Mouse (Mus musculus) liver, adult 2 months (tissue): Measurements from ENCODE around the gene Myrip. TPM values are rescaled to one million over a fixed set of nuclear protein-coding genes. Genes with fewer than 3 reads are reported as not detected.
"Not testable (repeated sequence)": the region's sequence is repeated elsewhere in the genome, so short reads cannot be mapped to it uniquely, and the experiment has no call there.

Source experiments
- DNase-seq: peaks from one replicate; pipeline ENCODE4 v3.0.0-alpha.2; 2011; ENCODE audit warnings: low read depth, low spot score; ENCODE audit errors: extremely low read depth
- H3K27ac ChIP-seq: fragments of 200-500 bp; replicated peaks from 2 replicates; pipeline ENCODE4 v1.5.1; 2012; ENCODE audit warnings: low read depth, mild to moderate bottlenecking, control low read depth, inconsistent platforms, low read length; ENCODE audit not compliant: insufficient read depth
- H3K27me3 ChIP-seq: fragments of 200-500 bp; 2 replicates; pipeline ENCODE4 v1.6.1; 2012; ENCODE audit warnings: mild to moderate bottlenecking, moderate library complexity, low read length, inconsistent platforms; ENCODE audit not compliant: control insufficient read depth, insufficient read depth
- H3K36me3 ChIP-seq: fragments of 200-500 bp; 2 replicates; pipeline ENCODE4 v1.6.1; 2012; ENCODE audit warnings: low read length, inconsistent platforms; ENCODE audit not compliant: control insufficient read depth, insufficient read depth
- H3K4me1 ChIP-seq: fragments of 200-500 bp; 2 replicates; pipeline ENCODE4 v1.6.1; 2011; ENCODE audit warnings: low read length; ENCODE audit not compliant: control insufficient read depth, insufficient read depth
- H3K4me3 ChIP-seq: fragments of 200-500 bp; 2 replicates; pipeline ENCODE4 v1.5.1; 2011; ENCODE audit warnings: low read depth, mild to moderate bottlenecking, control low read depth, low read length, moderate library complexity; ENCODE audit not compliant: insufficient read depth
- H3K79me2 ChIP-seq: fragments of 200-500 bp; 2 replicates; pipeline ENCODE4 v1.6.1; 2012; ENCODE audit warnings: inconsistent platforms, mild to moderate bottlenecking, low read length, moderate library complexity; ENCODE audit not compliant: control insufficient read depth, insufficient read depth
- H3K9ac ChIP-seq: fragments of 200-500 bp; 2 replicates; pipeline ENCODE4 v1.6.1; 2012; ENCODE audit warnings: low read depth, mild to moderate bottlenecking, control low read depth, inconsistent platforms, low read length
- CTCF ChIP-seq: fragments of 200-500 bp; IDR thresholded peaks from 2 replicates; pipeline ENCODE4 v1.5.1; 2011; ENCODE audit warnings: low read depth, low read length, control low read depth
- POLR2A ChIP-seq: fragments of 200-500 bp; IDR thresholded peaks from 2 replicates; pipeline ENCODE4 v1.6.1; 2011; ENCODE audit warnings: low read length, control low read depth; ENCODE audit not compliant: insufficient read depth; ENCODE audit errors: extremely low read depth
- WGBS: fragments of 180-500 bp; shearing (Covaris S2); methylation state at CpG from one replicate; pipeline ENCODE4 v1.1.7; 2018; 5-methylcytosine and 5-hydroxymethylcytosine counted together
- polyA plus RNA-seq: library from polyadenylated mRNA; depleted of rRNA; stranded (reverse); fragments of >200 nt; gene quantifications from 2 replicates; pipeline ENCODE4 v1.2.3, GENCODE M21; 2012; rRNA removed
- total RNA-seq: library from RNA; depleted of rRNA; stranded (reverse); fragments of >200 nt; gene quantifications from 2 replicates; pipeline ENCODE4 v1.2.3, GENCODE M21; 2014; rRNA removed

The Myrip gene
- total RNA-seq (0.13 and 0.28 TPM in 2 replicates), polyA plus RNA-seq (0.09 and 0.17 TPM in 2 replicates)

DNA sequence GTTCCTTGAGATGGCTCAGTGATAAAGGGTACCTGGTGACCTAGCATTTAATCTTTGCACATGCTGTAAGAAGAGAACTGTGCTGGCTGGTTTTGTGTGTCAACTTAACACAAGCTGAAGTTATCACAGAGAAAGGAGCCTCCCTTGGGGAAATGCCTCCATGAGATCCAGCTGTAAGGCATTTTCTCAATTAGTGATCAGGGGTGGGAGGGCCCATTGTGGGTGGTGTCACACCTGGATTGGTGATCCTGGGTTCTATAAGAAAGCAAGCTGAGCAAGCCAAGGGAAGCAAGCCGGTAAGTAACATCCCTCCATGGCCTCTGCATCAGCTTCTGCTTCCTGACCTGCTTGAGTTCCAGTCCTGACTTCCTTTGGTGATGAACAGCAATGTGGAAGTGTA, at the start of gene Myrip:
TSS of gene Myrip (plus strand) at position 301 of the 400 bp plus-strand sequence.
- WGBS: 80% methylated on average over 1 of the region's 1 CpGs

GRCm38 (mm10) chr9:120259805-120260204, 41.5 kb upstream of the Myrip start:
- Histone ChIP-seq H3K36me3 (no peaks in the 10 kb centered on the region), H3K4me1 (no peaks in the 10 kb centered on the region), H3K27ac (no peak overlapping the region), H3K27me3 (no peaks in the 10 kb centered on the region), H3K9ac (no peak overlapping the region), H3K79me2 (no peaks in the 10 kb centered on the region), H3K4me3 (no peak overlapping the region)
- TF ChIP-seq CTCF (no peak), POLR2A (no peak)
- DNase-seq: no peak
- 77% methylated on average over 8 of the region's 8 CpGs for WGBS

More for the DNA sequence above, at the start of gene Myrip:
- H3K27me3 ChIP-seq: peaks cover 22% of the 10 kb centered on the region
- H3K4me1 ChIP-seq, H3K4me3 ChIP-seq, H3K27ac ChIP-seq, DNase-seq, H3K9ac ChIP-seq, H3K79me2 ChIP-seq, H3K36me3 ChIP-seq: not testable (repeated sequence)

GRCm38 (mm10) chr9:120263994-120264393, 37.3 kb upstream of the Myrip start:
- H3K36me3 ChIP-seq: no peaks in the 10 kb centered on the region
- H3K27ac ChIP-seq: no peak overlapping the region
- WGBS: 69% methylated on average over 5 of the region's 5 CpGs
- no peak for DNase-seq
- no peak for TF ChIP-seq CTCF
- no peaks in the 10 kb centered on the region for H3K27me3 ChIP-seq
- no peaks in the 10 kb centered on the region for H3K79me2 ChIP-seq
- H3K4me1 ChIP-seq: no peaks in the 10 kb centered on the region
- no peak overlapping the region for H3K9ac ChIP-seq
- no peak overlapping the region for H3K4me3 ChIP-seq

DNA sequence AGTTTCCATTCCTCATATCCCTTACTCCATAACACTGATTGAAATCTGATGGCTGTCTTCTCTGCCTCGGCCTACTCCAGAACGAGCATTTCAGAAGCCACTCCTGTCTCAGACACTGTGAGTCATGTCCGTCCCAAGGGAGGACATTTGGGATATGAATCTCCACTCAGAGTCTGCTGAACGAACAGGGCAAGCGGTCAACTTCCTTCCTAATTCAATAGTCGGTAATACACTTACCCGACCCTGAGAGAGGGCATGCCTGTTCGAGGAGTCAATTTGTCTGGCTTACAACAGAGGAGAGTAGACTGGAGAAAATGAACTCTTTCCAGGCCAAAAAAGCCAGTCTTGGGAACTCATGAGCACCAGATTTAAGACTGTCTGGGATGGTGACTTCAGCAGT, 28.2 kb upstream of the Myrip start:
- no peak for DNase-seq
- Histone ChIP-seq H3K36me3 (no peaks in the 10 kb centered on the region), H3K27me3 (no peaks in the 10 kb centered on the region), H3K9ac (no peak overlapping the region), H3K27ac (no peak overlapping the region), H3K79me2 (no peaks in the 10 kb centered on the region), H3K4me3 (no peak overlapping the region), H3K4me1 (no peaks in the 10 kb centered on the region)
- TF ChIP-seq CTCF (no peak), POLR2A (no peak)
- 67% methylated on average over 8 of the region's 8 CpGs for WGBS

DNA sequence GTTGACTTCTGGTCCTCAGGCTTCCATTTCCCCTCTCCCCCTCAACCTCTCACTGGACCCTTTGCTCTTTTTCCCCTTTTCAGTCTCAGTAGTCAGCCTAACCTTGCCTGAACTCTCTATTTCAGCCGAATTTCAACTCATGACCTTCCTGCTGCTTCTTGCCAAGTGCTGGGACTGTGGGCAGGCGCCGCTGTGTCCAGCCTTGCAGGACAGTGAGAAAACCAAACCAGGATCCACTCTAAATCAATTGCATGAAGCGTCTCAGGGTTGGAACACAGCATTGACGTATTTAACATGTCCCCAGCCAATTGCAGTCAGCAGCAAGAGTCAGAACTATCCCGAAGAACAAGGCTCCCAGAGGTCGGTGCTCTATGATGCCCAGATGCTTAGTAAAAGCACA, 26.1 kb upstream of the Myrip start:
- WGBS: 62% methylated on average over 7 of the region's 7 CpGs
- Histone ChIP-seq H3K4me1 (no peaks in the 10 kb centered on the region), H3K4me3 (no peak overlapping the region), H3K27me3 (no peaks in the 10 kb centered on the region), H3K27ac (no peak overlapping the region), H3K36me3 (no peaks in the 10 kb centered on the region), H3K9ac (no peak overlapping the region), H3K79me2 (no peaks in the 10 kb centered on the region)
- no peak for DNase-seq
- TF ChIP-seq POLR2A: no peak

- Histone ChIP-seq H3K79me2 (no peaks in the 10 kb centered on the region), H3K9ac (no peak overlapping the region), H3K4me3 (no peak overlapping the region), H3K27me3 (no peaks in the 10 kb centered on the region), H3K36me3 (no peaks in the 10 kb centered on the region), H3K4me1 (no peaks in the 10 kb centered on the region), H3K27ac (no peak overlapping the region)
- WGBS: 88% methylated on average over 12 of the region's 12 CpGs
- TF ChIP-seq POLR2A (no peak), CTCF (no peak)
- DNase-seq: no peak
These were observed 20.2 kb upstream of the Myrip start for GRCm38 (mm10) chr9:120281147-120281546.
